Mouse (Mus musculus): ENCODE data around the gene Mybph. TPM values are rescaled to one million over a fixed set of nuclear protein-coding genes. Genes with fewer than 3 reads are reported as not detected.
"Not testable (repeated sequence)": the region's sequence is repeated elsewhere in the genome, so short reads cannot be mapped to it uniquely, and the experiment has no call there.

The Mybph gene
- polyA plus RNA-seq, 1 experiment = 7.7 TPM

DNA sequence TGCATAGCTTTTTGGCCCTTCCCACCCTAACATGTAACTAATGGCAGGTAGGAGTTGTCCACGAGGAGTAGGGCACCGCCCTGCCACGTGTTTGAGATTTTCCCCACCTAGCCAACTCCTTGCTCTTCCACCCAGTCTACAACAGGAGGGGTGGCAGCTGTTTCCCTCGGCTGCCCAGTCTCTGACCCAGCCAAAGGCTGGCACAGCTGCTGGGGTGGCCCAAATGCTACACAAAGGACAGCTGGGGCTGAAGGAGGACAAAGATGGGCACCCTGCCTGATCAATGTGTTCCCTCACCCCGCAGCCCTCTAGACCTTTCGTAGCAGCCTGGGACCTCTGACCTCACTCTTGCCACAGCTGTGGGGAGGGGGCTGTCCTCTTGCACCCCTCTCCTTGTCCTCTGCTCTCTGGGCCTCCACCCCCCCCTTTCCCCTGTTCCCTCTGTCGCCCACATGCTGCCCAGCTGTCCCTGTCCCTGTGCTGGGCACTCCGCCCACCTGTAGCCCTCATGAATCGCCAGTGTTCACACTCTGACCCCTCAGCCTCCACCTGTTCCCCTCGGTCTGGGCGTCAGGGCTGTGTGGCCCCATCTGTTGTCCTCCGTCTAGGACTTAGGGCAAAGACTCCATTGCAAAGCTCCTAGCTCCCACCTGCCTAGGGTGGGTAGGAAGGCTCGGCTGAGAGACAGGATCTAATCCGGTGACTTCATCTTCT, 51.9 kb downstream of the Mybph start:
- Histone ChIP-seq H3K4me3 (replicated peaks; ENCODE audit: extremely low read depth, low read depth, low read length) (no peak overlapping the region), H3K4me1 (ENCODE audit: control insufficient read depth, insufficient read depth, low read length) (no peaks in the 10 kb centered on the region)
- 72% methylated on average over 14 of the region's 14 CpGs for WGBS
- no peak for DNase-seq
- TF ChIP-seq CTCF (IDR thresholded peaks at IDR 0.05; ENCODE audit: insufficient read depth, low read length) (no peak), POLR2A (IDR thresholded peaks at IDR 0.05; ENCODE audit: borderline replicate concordance, extremely low read depth, low read depth, low read length) (no peak)

DNA sequence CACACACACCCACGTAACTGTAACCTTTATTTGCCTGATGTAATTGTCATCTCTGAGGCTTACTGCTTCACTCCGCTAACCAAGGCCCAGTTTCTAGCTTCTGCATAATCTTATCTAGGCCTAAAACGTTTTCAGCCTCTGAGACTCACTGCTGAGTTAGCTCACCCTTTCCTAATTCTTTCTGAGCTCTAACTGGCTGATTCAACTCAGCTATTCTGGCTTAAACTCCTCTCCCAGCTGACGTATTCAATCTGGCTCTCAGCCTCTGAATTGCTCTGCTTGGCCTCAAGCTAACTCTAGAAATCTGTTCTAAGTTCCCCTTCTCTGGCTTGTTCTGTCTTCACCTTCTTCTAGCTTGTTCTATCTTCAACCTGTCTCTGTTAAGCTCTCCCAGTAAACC, 53.3 kb downstream of the Mybph start:
- TF ChIP-seq CTCF (IDR thresholded peaks at IDR 0.05; ENCODE audit: insufficient read depth, low read length) (no peak), POLR2A (IDR thresholded peaks at IDR 0.05; ENCODE audit: borderline replicate concordance, extremely low read depth, low read depth, low read length) (no peak)
- Histone ChIP-seq H3K4me1 (ENCODE audit: control insufficient read depth, insufficient read depth, low read length) (no peaks in the 10 kb centered on the region), H3K4me3 (replicated peaks; ENCODE audit: extremely low read depth, low read depth, low read length) (no peak overlapping the region)
- WGBS = 59% methylated on average over 4 of the region's 4 CpGs
- DNase-seq = no peak

DNA sequence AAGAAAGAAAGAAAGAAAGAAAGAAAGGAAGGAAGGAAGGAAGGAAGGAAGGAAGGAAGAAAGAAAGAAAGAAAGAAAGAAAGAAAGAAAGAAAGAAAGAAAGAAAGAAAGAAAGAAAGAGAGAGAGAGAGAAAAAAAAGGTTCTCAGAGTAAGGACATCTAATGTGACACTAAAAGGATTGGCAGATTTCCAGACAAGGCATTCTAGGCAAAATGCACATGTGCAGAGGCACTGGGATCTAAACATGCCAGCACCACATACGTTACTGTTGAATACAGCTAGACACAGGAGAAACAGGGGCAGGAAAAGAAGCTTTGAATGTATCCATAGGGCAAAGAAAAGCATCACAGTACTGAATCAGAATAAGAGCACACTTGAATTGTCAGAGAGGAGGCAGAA, 56.4 kb downstream of the Mybph start:
- DNase-seq; H3K4me1 ChIP-seq (ENCODE audit: control insufficient read depth, insufficient read depth, low read length); H3K4me3 ChIP-seq (replicated peaks; ENCODE audit: extremely low read depth, low read depth, low read length): not testable (repeated sequence)
- 61% methylated on average over 1 of the region's 1 CpGs for WGBS

Other genes with a start within 250 kb of the Mybph start
- 7.9 and 14.2 TPM in 2 replicates for gene Fmod, start 156.2 kb upstream of the Mybph start, polyA plus RNA-seq (2012; rRNA removed)
- gene Btg2, start 114.3 kb upstream of the Mybph start, polyA plus RNA-seq (2012; rRNA removed) = 75.9 and 109 TPM in 2 replicates
- 14.1 TPM in 1 of 2 replicates, not detected in the other for gene Chit1, start 82.2 kb upstream of the Mybph start, polyA plus RNA-seq (2012; rRNA removed)
- gene Chil1, start 11.3 kb upstream of the Mybph start, polyA plus RNA-seq (2012; rRNA removed) = 1,144 and 1,277 TPM in 2 replicates
- 7.6 and 9.1 TPM in 2 replicates for gene Adora1, start 42.0 kb downstream of the Mybph start, polyA plus RNA-seq (2012; rRNA removed)
- gene Myog, start 96.5 kb downstream of the Mybph start, polyA plus RNA-seq (2012; rRNA removed) = 1.7 TPM in 1 of 2 replicates, not detected in the other
- 7.9 and 11.3 TPM in 2 replicates for gene Ppfia4, start 139.5 kb downstream of the Mybph start, polyA plus RNA-seq (2012; rRNA removed)
- gene Tmem183a, start 168.5 kb downstream of the Mybph start, polyA plus RNA-seq (2012; rRNA removed) = 44.9 and 71.8 TPM in 2 replicates
- gene 4933406M09Rik, start 192.5 kb downstream of the Mybph start, polyA plus RNA-seq (2012; rRNA removed) = not detected in 2 replicates
- gene Cyb5r1, start 212.1 kb downstream of the Mybph start, polyA plus RNA-seq (2012; rRNA removed) = 41.6 and 59.5 TPM in 2 replicates
- gene Adipor1, start 221.9 kb downstream of the Mybph start, polyA plus RNA-seq (2012; rRNA removed) = 134 and 155 TPM in 2 replicates